Mouse (Mus musculus) MEL (cell line): ENCODE measurements around the gene Mei1. TPM values are rescaled to one million over a fixed set of nuclear protein-coding genes. Genes with fewer than 3 reads are reported as not detected.
A peak's percentile ranks its signal among the peaks of the same experiment; 100 is the strongest.

Experiments
- DNase-seq: peaks from one replicate; pipeline ENCODE4 v3.0.0; 2011; ENCODE audit warnings: low read depth, low spot score
- H3K27ac ChIP-seq: 2 replicates; pipeline ENCODE4 v1.5.1; 2012; ENCODE audit warnings: low read depth, mild to moderate bottlenecking, control low read depth, low read length, moderate library complexity; ENCODE audit not compliant: control insufficient read depth
- H3K27me3 ChIP-seq, 2 experiments: fragments of 150-350 bp in 1 of 2; sonication (generic) in 1 of 2; 2 replicates each; pipeline ENCODE4 v1.6.1; 2012; ENCODE audit warnings: low read length in 2 of 2, mild to moderate bottlenecking in 2 of 2, improper control_type of control experiment in 1 of 2, moderate library complexity in 1 of 2; ENCODE audit not compliant: insufficient read depth in 2 of 2, control insufficient read depth in 1 of 2
- H3K36me3 ChIP-seq, 2 experiments: 2 replicates each; pipeline ENCODE4 v1.6.1; 2012 to 2014; ENCODE audit warnings: low read length in 2 of 2, improper control_type of control experiment in 1 of 2, inconsistent platforms in 1 of 2, mild to moderate bottlenecking in 1 of 2; ENCODE audit not compliant: insufficient read depth in 2 of 2, control insufficient read depth in 1 of 2
- H3K4me1 ChIP-seq, 2 experiments: fragments of 150-350 bp in 1 of 2; sonication (generic) in 1 of 2; 2 replicates each; pipeline ENCODE4 v1.6.1; 2012; ENCODE audit warnings: low read length in 2 of 2, improper control_type of control experiment in 1 of 2, mild to moderate bottlenecking in 1 of 2; ENCODE audit not compliant: insufficient read depth in 2 of 2, control insufficient read depth in 1 of 2
- H3K4me3 ChIP-seq, 2 experiments: fragments of 150-350 bp in 1 of 2; sonication (generic) in 1 of 2; 2 replicates each; pipeline ENCODE4 v1.5.1; 2012; ENCODE audit warnings: low read depth in 2 of 2, low read length in 2 of 2, mild to moderate bottlenecking in 2 of 2, moderate library complexity in 2 of 2, control low read depth in 1 of 2, improper control_type of control experiment in 1 of 2; ENCODE audit not compliant: control insufficient read depth in 1 of 2, insufficient read depth in 1 of 2
- H3K79me2 ChIP-seq: 2 replicates; pipeline ENCODE4 v1.6.1; 2012; ENCODE audit warnings: mild to moderate bottlenecking, low read length, moderate library complexity; ENCODE audit not compliant: control insufficient read depth, poor library complexity, insufficient read depth
- H3K9ac ChIP-seq: 2 replicates; pipeline ENCODE4 v1.6.1; 2012; ENCODE audit warnings: low read depth, mild to moderate bottlenecking, control low read depth, low read length, moderate library complexity; ENCODE audit not compliant: control insufficient read depth, poor library complexity, severe bottlenecking
- H3K9me3 ChIP-seq: fragments of 150-350 bp; sonication (generic); replicated peaks from 2 replicates; pipeline ENCODE4 v1.6.1; 2012; ENCODE audit warnings: mild to moderate bottlenecking, low read length, improper control_type of control experiment, moderate library complexity; ENCODE audit not compliant: insufficient read depth
- BHLHE40 ChIP-seq: IDR thresholded peaks from 2 replicates; pipeline ENCODE4 v1.6.1; 2012; ENCODE audit warnings: low read depth, mild to moderate bottlenecking, inconsistent platforms, low read length, improper control_type of control experiment, borderline replicate concordance
- CTCF ChIP-seq, 3 experiments: IDR thresholded peaks in 2 of 3; conservative IDR thresholded peaks in 1 of 3; 2 replicates each; pipeline ENCODE4 v1.5.1; 2011 to 2012; ENCODE audit warnings: low read length in 3 of 3, low read depth in 2 of 3, mild to moderate bottlenecking in 2 of 3, improper control_type of control experiment in 1 of 3, inconsistent platforms in 1 of 3, mixed read lengths in 1 of 3, moderate library complexity in 1 of 3; ENCODE audit not compliant: control insufficient read depth in 1 of 3, insufficient read depth in 1 of 3, poor library complexity in 1 of 3, severe bottlenecking in 1 of 3
- ELF1 ChIP-seq: IDR thresholded peaks from 2 replicates; pipeline ENCODE4 v1.6.1; 2014; ENCODE audit warnings: low read depth, mild to moderate bottlenecking, inconsistent platforms, low read length, improper control_type of control experiment, moderate library complexity
- ETS1 ChIP-seq: IDR thresholded peaks from 2 replicates; pipeline ENCODE4 v1.6.1; 2012; ENCODE audit warnings: low read depth, mild to moderate bottlenecking, inconsistent platforms, low read length, improper control_type of control experiment, moderate library complexity
- KAT2A ChIP-seq: conservative IDR thresholded peaks from 2 replicates; pipeline ENCODE4 v1.6.1; 2012; ENCODE audit warnings: low read depth, low read length, improper control_type of control experiment, inconsistent platforms
- MYB ChIP-seq: IDR thresholded peaks from 2 replicates; pipeline ENCODE4 v1.6.1; 2011; ENCODE audit warnings: mild to moderate bottlenecking, low read depth, low read length, improper control_type of control experiment
- MYC ChIP-seq: IDR thresholded peaks from 2 replicates; pipeline ENCODE4 v1.6.1; 2011; ENCODE audit warnings: low read depth, mild to moderate bottlenecking, low read length, improper control_type of control experiment, moderate library complexity
- POLR2AphosphoS2 ChIP-seq: IDR thresholded peaks from 2 replicates; pipeline ENCODE4 v1.6.1; 2011; ENCODE audit warnings: low read length, improper control_type of control experiment
- RAD21 ChIP-seq: IDR thresholded peaks from 2 replicates; pipeline ENCODE4 v1.6.1; 2011; ENCODE audit warnings: mild to moderate bottlenecking, low read depth, low read length, improper control_type of control experiment
- SIN3A ChIP-seq: IDR thresholded peaks from 2 replicates; pipeline ENCODE4 v1.6.1; 2012; ENCODE audit warnings: low read length, improper control_type of control experiment, inconsistent platforms
- SMC3 ChIP-seq: IDR thresholded peaks from 2 replicates; pipeline ENCODE4 v1.6.1; 2011; ENCODE audit warnings: low read depth, low read length, improper control_type of control experiment
- TAL1 ChIP-seq: IDR thresholded peaks from 2 replicates; pipeline ENCODE4 v1.6.1; 2012; ENCODE audit warnings: mild to moderate bottlenecking, inconsistent platforms, low read length, moderate library complexity, mixed read lengths
- TCF12 ChIP-seq: IDR thresholded peaks from 2 replicates; pipeline ENCODE4 v1.6.1; 2014; ENCODE audit warnings: low read depth, mild to moderate bottlenecking, inconsistent platforms, low read length, improper control_type of control experiment, moderate library complexity
- UBTF ChIP-seq: IDR thresholded peaks from 2 replicates; pipeline ENCODE4 v1.6.1; 2012; ENCODE audit warnings: low read depth, mild to moderate bottlenecking, inconsistent platforms, low read length, improper control_type of control experiment, moderate library complexity, borderline replicate concordance; ENCODE audit not compliant: insufficient read depth
- ZNF384 ChIP-seq: IDR thresholded peaks from 2 replicates; pipeline ENCODE4 v1.6.1; 2012; ENCODE audit warnings: low read depth, mild to moderate bottlenecking, inconsistent platforms, low read length, improper control_type of control experiment
- polyA plus RNA-seq, 2 experiments: library from polyadenylated mRNA; stranded (reverse) in 1 of 2; unstranded in 1 of 2; fragments of >175 nt in 1 of 2; fragments of >200 nt in 1 of 2; gene quantifications; 2 replicates each; pipeline versions ENCODE4 v1.2.1 to v1.2.4; 2012; ENCODE audit warnings: low replicate concordance in 2 of 2, low read depth in 1 of 2; ENCODE audit not compliant: insufficient read length in 2 of 2, insufficient read depth in 1 of 2, missing spikeins in 1 of 2
- total RNA-seq: library from RNA; depleted of rRNA; stranded (reverse); fragments of 300-350 nt; gene quantifications from 2 replicates; pipeline ENCODE4 v1.2.3, GENCODE M21; 2012

Mei1 gene
- total and polyA plus RNA-seq, 3 experiments, result not detected

- DNase-seq, result no peak
- Histone ChIP-seq H3K4me1 (no peaks in the 10 kb centered on the region), H3K27me3 (no peaks in the 10 kb centered on the region), H3K4me3 (no peak overlapping the region), H3K9ac (no peak overlapping the region), H3K79me2 (no peaks in the 10 kb centered on the region), H3K27ac (no peak overlapping the region), H3K36me3 (peaks cover 0 to 19% of the 10 kb centered on the region in 2 experiments; a peak in 2 of 4 replicates), H3K9me3 (no peaks in the 10 kb centered on the region)
- no peak for TF ChIP-seq UBTF
- no peak for TF ChIP-seq TCF12
- no peak for TF ChIP-seq KAT2A
Observed at GRCm38 (mm10) chr15:82032386-82032785, 37.4 kb upstream of the Mei1 start.

- H3K27ac ChIP-seq, result no peak within 1 kb of the TSS
- no peaks in the 10 kb centered on the region for H3K27me3 ChIP-seq
- H3K9me3 ChIP-seq, result no peaks in the 10 kb centered on the region
- TF ChIP-seq MYB, result no peak
- no peak within 1 kb of the TSS for H3K4me3 ChIP-seq
- H3K36me3 ChIP-seq, result peaks cover 0 to 15% of the 10 kb centered on the region in 2 experiments; a peak in 2 of 4 replicates
- no peak for DNase-seq
- no peaks in the 10 kb centered on the region for H3K79me2 ChIP-seq
- H3K9ac ChIP-seq, result no peak within 1 kb of the TSS
- H3K4me1 ChIP-seq, result no peaks in the 10 kb centered on the region
Observed at GRCm38 (mm10) chr15:82033762-82034161, 36.0 kb upstream of the Mei1 start, which contains the start of gene Desi1. Desi1 (minus strand) TSS chr15:82033862.

GRCm38 (mm10) chr15:82035904-82036689 lies 33.7 kb upstream of the Mei1 start:
- Histone ChIP-seq H3K27ac (no peak overlapping the region), H3K9me3 (no peaks in the 10 kb centered on the region), H3K4me1 (no peaks in the 10 kb centered on the region), H3K9ac (no peak overlapping the region), H3K79me2 (no peaks in the 10 kb centered on the region), H3K4me3 (no peak overlapping the region), H3K27me3 (no peaks in the 10 kb centered on the region), H3K36me3 (peaks cover 0 to 20% of the 10 kb centered on the region in 2 experiments; a peak in 2 of 4 replicates)
- TF ChIP-seq ZNF384 (peak; percentile 55; the same call in 1 of the 2 replicates), ELF1 (no peak)
- peak; percentile 16 for DNase-seq

GRCm38 (mm10) chr15:82040650-82041049 lies 29.1 kb upstream of the Mei1 start:
- Histone ChIP-seq H3K4me3 (no peak overlapping the region), H3K4me1 (peaks cover 0 to 6% of the 10 kb centered on the region in 2 experiments; a peak in 3 of 4 replicates), H3K27ac (no peak overlapping the region), H3K27me3 (no peaks in the 10 kb centered on the region), H3K36me3 (peaks cover 13 to 24% of the 10 kb centered on the region in 2 experiments), H3K9ac (no peak overlapping the region), H3K9me3 (no peaks in the 10 kb centered on the region), H3K79me2 (peaks cover 27% of the 10 kb centered on the region)
- peak; percentile 80 for DNase-seq
- TF ChIP-seq ETS1 (no peak), TAL1 (no peak), POLR2AphosphoS2 (peak; percentile 53; the same call in 1 of the 2 replicates), RAD21 (peak; percentile 52), CTCF (IDR thresholded peaks at IDR 0.05 in 2 of 3, conservative IDR thresholded peaks at IDR 0.05 in 1 of 3; ENCODE audit: control insufficient read depth in 1 of 3, insufficient read depth in 1 of 3, low read depth in 2 of 3, low read length in 3 of 3, poor library complexity in 1 of 3, severe bottlenecking in 1 of 3) (peak; percentile 76 to 93 (median 77)), SMC3 (peak; percentile 45), BHLHE40 (0 out of 2 replicates have a peak, but pooled peaks have one; percentile 10), SIN3A (peak; percentile 50; the same call in 1 of the 2 replicates), MYC (0 out of 2 replicates have a peak, but pooled peaks have one; percentile 51)
